Mouse (Mus musculus) heart, adult 9 months (tissue): ENCODE data around the gene Ttc19.

Source experiments
- DNase-seq, 2 experiments: peaks; one replicate each; pipeline ENCODE4 v3.0.0; 2022; ENCODE audit warnings: low spot score in 2 of 2

Ttc19 gene

GRCm38 (mm10) chr11:62280675-62281600, at the start of gene Ttc19, which contains the start of gene Zswim7:
Gene Ttc19 (plus strand): TSS chr11:62281473.
Gene Zswim7 (minus strand): TSS chr11:62281375.
- peak; percentile 91 to 92 for DNase-seq

DNA sequence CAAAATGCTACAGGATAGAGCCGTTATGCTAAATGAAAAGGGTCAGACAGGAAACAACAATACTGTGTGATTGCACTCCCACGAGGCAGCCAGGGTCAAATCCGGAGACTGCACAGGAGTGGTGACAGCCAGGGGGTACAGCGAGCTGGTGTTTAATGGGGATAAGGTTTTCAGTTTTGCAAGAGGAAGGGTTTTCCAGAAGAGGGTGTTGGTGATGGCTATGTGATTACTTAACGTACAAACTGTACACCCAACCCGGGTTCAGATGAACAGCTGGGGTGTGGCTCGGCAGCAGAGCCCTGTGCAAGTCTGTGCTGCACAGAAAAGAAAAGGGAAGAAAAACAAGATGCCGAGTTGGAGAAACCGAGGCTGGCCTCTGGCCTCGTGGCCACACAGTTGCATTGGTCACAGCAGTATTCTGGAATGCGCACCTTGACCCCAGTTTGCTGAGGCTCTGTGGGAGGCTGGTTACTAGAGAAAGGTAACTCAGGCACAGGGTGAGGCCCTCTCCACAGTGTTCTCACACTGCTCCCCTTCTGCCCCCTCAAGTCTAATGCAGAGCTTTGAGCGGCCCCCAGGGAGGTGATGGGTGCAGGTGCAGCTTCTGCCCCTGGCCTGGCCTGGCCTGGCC, 40.5 kb upstream of the Ttc19 start:
- no peak for DNase-seq

- no peak for DNase-seq
Observed at GRCm38 (mm10) chr11:62243871-62244270, 37.4 kb upstream of the Ttc19 start.

GRCm38 (mm10) chr11:62244471-62244870, 36.8 kb upstream of the Ttc19 start:
- no peak for DNase-seq

DNA sequence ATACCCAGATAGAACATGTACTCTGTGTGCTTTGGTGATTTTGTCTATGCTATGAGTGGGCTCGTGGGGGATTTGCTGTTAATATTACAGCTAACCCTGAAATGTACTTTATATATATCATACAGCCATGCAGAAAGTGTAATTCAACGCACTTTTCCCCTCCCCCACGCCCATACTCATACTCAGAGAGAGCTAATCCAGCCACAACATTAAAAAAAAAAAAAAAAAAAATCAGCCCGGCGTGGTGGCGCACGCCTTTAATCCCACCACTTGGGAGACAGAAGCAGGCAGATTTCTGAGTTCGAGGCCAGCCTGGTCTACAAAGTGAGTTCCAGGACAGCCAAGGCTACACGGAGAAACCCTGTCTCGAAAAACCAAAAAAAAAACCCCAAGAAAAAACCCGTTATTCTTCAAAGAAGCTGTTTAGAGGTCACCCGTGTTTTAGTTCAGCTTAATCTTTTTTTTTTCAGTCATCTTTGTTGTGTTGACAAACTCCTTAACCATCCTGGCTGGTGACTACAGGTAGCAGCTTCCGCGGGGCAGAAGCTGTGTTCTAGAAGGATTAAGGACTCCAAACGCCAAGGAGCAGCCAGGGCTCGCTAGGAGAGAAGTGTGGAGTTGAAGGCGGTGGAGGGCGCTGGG, 33.4 kb upstream of the Ttc19 start:
- DNase-seq, result no peak

DNA sequence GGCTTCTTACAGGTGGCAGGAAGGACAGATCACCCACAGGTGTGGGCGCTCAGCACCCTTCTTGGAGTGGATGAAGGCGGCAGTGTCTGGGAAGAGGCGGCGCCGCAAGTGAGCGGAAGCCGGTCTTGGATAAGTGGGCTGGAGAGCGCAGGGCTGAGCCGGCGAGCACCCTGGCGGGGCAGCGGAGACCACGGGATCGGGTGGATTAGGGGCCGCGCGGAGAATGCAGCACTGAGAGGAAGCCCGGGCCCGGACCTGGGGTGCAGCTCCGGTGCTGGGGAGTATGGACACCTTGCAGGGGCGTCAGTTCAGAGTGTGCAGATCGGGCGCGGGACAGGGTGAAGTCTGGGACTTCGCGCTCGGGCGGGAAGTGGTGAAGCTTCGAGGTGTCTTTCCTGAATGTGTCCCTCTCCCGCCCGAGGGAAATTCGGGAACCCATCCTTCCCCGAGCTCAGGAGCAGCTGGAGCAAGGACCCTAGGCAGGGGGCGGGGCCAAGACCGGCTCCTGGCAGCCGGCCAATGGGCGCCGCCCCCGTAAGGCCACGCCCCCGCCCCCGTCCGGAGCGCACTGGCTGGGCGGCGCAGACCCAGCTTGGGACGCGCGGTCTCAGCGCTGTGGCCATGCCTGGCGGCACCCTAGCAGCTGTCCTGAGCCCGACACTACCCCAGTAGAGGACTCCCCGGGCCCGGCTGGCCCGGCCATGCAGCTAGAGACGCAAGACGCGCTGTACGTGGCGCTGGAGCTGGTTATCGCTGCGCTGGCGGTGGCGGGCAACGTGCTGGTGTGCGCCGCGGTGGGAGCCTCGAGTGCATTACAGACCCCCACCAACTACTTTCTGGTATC, 32.6 kb upstream of the Ttc19 start, which contains the start of gene Adora2b:
Adora2b (plus strand) TSS at position 584 of the 844 bp plus-strand sequence.
- DNase-seq, result peak; percentile 46 to 52

- peak in 1 of 2 experiments; percentile 30 for DNase-seq
Observed at GRCm38 (mm10) chr11:62249266-62250037, 31.8 kb upstream of the Ttc19 start.

- DNase-seq, result peak; percentile 38 to 47
Observed at GRCm38 (mm10) chr11:62251047-62251446, 30.2 kb upstream of the Ttc19 start.

DNA sequence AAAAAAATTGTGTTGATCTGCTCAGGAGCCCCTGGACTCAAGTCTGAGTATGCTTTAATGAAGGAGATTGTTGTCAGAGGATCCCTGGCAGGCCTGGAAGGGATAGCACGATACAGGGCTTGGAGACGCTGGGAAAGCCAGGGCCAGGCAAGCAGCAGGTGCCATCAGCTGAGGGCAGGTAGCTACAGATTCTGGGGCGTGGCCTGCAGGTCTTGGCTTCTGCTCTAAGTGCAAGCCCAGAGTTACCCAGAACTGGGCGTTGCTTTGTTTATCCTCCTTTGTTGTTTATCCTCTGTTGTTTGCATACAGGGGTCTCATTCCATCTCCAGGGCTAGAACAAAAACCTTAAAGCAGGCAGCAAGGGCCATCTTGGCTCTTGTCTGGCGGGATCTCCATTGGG, 27.9 kb upstream of the Ttc19 start:
- no peak for DNase-seq

DNA sequence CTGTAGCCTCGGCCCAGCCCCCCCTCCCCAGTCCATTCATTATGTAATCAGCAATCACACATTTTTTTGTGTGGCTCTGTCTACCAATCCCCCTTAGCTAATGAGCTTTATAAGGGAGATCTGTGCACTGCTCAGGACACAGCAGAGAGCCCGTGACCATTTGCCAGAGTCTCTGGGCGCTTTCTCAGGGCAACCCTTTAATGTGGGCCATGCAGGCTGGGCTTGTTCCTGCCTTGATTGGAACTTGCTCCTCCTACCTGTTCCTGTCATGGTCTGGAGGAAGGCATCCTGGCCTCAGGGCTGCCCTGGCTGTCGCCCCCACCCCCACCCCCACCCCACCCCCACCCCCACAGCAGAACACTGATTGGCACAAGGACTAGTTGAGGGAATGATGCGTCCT, 22.1 kb upstream of the Ttc19 start:
- DNase-seq, result no peak

DNA sequence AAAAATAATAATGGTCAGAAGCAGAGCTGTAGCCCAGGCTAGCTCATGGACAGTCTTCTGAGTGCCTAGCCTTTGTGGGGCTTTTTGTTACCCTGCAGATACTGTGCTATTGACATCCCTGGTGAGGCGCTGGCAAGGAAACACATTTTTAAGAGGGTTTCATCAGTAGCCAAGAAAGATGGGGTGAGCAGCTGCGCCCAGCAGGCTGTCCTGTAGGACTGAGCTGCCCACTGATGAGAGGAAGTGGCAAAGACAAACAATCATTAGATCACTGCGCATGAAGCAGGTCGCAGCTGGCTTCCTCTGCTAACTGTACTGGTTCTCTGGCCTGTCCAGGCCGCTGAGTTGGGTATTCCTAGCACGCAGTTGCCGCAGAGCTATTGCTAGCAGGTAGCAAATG, 17.7 kb upstream of the Ttc19 start:
- DNase-seq, result no peak

DNA sequence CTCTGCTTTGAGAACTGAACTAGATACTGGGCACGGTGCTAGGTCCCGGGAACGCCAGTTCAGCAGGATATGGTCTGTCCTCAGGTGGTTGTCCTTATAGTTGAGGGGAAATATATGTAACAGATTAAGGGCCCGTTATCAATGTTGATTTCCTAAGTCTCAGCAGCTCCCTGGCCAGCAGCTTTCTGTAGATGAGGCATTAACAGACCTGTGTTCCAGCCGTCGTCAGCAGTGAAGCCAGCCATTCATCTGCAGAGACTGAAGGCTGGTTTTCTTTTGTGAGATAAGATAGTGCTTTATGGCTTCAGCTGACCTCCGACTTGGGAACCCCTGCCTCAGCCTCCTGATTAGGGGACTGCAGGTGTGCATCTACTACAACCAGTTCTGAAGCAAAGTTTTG, 17.3 kb upstream of the Ttc19 start:
- no peak for DNase-seq

DNA sequence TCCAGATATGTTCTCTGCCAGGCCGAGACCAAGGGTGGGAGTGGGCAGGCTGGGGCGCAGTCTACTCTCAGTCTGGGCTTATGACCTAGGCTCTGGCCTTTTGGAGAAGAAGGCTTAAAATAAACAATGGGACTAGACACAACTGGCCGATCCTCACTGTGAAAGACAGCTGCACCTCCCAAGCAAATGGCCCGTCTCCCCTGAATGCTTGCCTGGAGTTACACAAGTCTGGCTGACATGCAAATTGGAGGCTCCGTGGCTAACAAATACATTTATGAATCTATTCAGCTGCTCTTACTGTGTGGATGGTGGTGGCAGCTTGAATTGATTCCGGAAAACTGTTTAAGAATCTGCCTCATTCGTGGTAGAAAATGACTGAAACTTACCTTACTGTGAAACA, 15.6 kb upstream of the Ttc19 start:
- no peak for DNase-seq

DNA sequence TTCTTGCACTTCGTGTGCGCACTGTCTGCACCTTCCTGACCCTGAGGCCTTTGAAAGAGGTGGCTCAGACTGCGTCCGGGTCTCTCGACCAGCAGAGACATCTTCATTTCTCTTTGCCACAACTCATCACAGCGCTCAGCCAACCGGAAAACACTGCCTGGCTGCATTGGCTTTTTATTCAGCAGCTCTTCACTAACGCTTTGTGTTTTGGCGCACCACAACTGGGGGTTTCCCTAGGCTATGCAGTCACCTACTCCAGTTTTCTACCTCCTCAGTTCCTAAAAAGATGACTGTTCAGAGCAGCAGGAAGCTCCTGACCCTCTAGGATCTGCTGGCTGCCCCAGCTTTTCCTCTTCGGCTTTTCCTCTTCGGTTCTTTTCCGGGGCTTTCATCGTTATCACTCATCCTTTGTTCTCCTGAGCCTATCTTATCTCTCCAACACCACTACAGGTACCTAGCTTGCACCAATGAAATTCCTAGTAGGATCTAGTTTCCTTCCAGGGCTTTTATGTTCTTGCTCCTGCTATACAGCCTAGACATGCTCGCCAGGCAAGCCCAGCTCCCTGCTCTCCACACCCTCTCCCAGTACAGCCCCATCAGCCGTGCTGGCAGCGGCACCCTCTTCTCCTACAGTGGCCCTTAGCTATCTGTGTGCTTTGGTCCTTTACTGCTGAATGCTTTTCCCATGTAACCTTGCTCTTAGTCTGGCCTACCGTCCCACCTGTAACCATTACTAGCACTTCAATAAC, 14.6 kb upstream of the Ttc19 start:
- DNase-seq, result no peak

- DNase-seq, result no peak
Observed at GRCm38 (mm10) chr11:62268381-62268780, 12.9 kb upstream of the Ttc19 start.

- no peak for DNase-seq
Observed at GRCm38 (mm10) chr11:62269097-62269496, 12.2 kb upstream of the Ttc19 start.

GRCm38 (mm10) chr11:62270851-62271250, 10.4 kb upstream of the Ttc19 start:
- no peak for DNase-seq

GRCm38 (mm10) chr11:62277086-62277485, 4.2 kb upstream of the Ttc19 start:
- no peak for DNase-seq

DNA sequence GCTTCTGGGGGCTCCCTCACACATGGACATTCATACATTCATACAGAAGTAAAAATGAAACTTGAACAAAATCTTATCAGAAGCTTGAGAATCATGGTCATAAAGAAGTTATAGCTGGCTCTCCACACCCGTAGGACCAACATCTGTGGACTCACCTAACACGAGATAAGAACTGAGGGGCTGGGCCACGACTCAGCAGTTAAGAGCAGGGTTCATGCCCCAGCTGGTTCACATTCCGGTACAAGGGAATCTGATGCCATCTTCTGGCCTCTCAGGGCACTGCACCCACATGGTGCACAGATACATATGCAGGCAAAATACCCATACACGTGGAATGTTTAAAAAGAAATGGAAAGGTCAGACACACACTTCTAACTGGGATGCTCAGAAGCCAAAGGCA, 3.2 kb upstream of the Ttc19 start:
- peak; percentile 12 to 40 for DNase-seq

DNA sequence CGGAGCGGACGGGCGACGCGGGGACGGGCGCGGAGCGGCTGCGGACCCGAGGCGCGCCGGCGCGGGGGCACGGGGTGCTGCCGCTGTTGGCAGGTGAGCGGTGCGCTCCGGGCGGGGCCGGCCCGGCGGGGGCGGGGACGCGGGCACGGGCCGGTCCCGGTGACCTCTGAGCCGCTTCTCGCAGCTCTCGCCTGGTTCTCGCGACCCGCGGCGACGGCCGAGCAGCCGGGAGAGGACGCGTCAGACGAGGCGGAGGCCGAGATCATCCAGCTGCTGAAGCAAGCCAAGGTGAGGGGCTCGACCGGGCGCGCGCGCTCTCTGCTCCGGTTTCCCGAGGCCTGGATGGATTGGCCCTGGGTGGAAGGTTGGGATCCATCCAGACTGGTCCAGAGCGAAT, 326 bp downstream of the Ttc19 start:
- DNase-seq, result no peak
